Mouse (Mus musculus) testis, postnatal 10 days (tissue): Measurements from ENCODE around the gene Fbxo36.

Experiments
- DNase-seq: peaks from one replicate; pipeline ENCODE4 v3.0.0; 2021; ENCODE audit warnings: low spot score

Fbxo36 gene

GRCm38 (mm10) chr1:84839309-84840017, at the start of gene Fbxo36:
TSS of gene Fbxo36 (plus strand) at chr1:84839841.
- peak; percentile 98 for DNase-seq

DNA sequence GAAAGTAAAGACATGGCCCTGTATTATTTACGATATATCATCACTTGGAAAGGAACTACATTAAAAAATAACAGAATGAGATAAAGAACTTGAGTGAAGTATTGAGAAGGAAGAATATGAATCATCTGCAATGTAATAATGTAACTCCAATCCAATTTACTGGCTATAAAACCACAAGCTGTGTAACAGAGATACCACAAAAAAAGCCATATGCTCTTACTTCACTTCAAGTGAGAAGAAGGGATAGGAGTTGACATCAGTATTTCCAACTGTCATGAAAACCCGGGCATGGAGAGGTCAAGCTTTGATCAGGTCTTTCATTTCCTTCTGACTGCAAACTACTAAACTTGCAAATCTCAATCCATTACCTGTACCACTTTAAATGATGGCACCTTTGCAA, 48.2 kb upstream of the Fbxo36 start:
- DNase-seq = no peak

DNA sequence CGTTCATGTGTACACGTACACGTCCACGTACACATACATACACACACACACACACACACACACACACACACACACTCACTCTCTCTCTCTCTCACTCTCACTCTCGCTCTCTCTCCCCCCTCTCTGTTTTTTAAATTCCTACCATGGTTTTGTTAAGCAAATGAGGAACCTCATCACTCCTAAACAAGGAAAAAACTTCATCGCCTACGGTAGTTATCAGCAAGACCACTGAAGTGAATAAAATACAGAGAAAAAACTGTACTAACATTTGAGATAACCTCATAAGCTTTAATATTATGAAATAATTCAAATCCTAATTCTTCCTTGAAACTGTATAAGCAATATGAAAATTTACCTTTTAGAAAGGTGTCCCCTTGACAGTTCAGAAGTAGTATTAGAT, 44.3 kb upstream of the Fbxo36 start:
- no peak for DNase-seq

DNA sequence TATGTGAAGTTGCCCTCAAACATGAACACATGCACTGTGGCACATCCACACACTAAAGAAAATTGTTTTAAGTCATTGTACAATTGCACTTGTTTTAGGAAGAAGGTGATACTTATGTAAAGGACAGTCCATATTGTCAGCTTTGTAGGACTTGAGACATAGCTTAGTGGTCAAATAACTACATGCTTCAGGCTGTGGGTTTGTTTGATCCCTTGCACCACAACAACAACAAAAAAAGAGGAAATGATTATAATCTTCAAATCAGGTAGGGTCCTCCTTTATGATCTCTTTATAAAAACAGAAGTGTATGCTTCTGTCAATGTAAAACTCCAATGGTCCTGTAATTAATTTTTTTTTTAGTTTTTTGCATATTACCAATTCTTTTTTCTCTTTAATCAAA, 40.5 kb upstream of the Fbxo36 start:
- no peak for DNase-seq

- no peak for DNase-seq
These were observed 35.9 kb upstream of the Fbxo36 start for GRCm38 (mm10) chr1:84803788-84804187.

GRCm38 (mm10) chr1:84817596-84817995, 22.0 kb upstream of the Fbxo36 start:
- no peak for DNase-seq

DNA sequence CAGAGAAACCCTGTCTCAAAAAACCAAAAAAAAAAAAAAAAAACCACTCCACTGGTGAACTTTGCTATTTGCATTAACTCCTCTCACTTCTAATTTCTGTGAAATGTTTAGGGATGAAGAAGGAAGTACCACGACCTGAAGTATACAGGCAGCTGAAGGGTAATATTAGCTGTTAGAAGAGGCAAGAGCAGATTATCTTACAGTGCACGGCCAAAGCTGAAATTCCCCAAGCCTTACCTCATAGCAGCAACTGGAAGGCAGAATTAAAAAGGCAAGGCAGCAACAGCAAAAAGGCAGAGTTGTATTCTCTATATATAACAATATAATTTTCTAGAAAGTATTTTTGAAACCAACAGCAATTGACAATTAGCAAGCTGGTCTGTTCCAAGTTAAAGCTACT, 14.6 kb upstream of the Fbxo36 start:
- no peak for DNase-seq

GRCm38 (mm10) chr1:84837523-84838145, 2.0 kb upstream of the Fbxo36 start:
- no peak for DNase-seq

DNA sequence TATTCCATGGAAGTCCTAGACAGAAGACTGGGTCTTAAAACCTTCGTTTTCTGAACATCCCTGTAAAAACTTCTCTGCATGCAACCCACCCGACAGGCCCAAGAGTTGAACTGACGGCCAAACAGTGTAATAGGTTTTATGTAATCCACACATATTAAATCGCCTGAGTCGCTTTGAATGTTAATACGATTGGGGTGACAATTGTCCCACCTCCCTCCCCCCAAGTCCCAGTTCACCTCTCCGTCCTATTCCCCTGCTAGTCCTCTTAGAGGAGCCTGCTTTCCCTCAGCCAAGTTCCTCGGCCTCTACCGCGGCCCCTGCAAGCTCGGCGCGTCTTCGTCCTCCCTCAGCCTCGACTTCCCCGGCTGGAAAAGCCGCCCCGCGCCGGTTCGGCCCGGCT, 1.5 kb upstream of the Fbxo36 start:
- DNase-seq = no peak

- DNase-seq = peak; percentile 80
These were observed 955 bp upstream of the Fbxo36 start for GRCm38 (mm10) chr1:84838621-84839151.

GRCm38 (mm10) chr1:84840018-84840664, 500 bp downstream of the Fbxo36 start, which contains the start of gene Trip12:
TSS of gene Trip12 (minus strand) at chr1:84840516.
- DNase-seq = no peak

- DNase-seq = no peak
These were observed 1.4 kb downstream of the Fbxo36 start for GRCm38 (mm10) chr1:84841061-84841460.

- no peak for DNase-seq
These were observed 3.7 kb downstream of the Fbxo36 start for GRCm38 (mm10) chr1:84843366-84843765.

GRCm38 (mm10) chr1:84847698-84848097, 8.1 kb downstream of the Fbxo36 start:
- DNase-seq = no peak

GRCm38 (mm10) chr1:84848335-84848734, 8.7 kb downstream of the Fbxo36 start:
- no peak for DNase-seq

DNA sequence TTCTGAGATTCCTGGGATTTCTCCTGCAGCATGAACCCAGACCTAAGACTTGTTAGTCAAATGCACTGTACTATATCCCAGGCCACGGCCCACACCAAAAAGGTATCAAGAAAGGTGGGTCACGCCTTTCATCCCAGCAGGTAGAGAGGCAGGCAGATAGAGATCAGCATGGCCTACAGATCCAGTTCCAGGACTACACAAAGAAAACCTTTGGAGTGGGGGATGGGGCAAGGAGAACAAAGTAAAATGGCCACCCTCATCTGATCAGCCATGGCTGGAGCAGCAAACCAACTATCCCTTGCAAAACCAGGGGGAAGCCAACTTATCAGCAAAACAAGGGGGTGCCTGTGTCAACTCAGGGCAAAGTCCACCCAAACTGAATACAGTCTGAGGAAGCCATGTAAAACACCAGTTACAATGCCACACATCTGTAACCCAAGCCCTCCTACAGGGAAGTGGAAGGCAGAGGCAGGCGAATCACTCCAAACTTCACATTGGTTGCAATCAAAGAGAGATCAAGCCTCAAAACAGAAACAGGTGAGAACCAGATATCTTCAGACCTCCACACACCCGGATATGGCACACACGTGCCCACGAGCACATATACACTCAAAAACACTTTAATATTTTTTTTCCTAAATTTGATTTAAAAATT, 9.3 kb downstream of the Fbxo36 start:
- no peak for DNase-seq

DNA sequence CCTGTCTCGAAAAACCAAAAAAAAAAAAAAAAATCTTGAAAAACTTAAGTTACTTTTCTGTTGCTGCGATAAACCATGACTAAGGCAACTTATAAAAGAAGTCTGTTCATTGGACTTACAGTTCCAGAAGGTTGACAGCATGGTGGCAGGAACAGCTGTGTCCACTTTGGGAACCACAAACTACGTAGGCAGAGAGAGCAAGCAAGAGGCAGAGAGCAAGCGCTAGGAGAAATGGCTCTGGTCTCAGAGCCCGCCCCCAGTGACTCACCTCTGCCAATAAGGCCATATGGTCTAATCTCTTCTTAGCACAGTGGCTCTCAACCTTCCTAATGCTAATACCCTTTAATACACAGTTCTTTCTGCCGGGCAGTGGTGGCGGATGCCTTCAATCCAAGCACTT, 10.2 kb downstream of the Fbxo36 start:
- DNase-seq = no peak

- no peak for DNase-seq
These were observed 10.8 kb downstream of the Fbxo36 start for GRCm38 (mm10) chr1:84850471-84850870.

DNA sequence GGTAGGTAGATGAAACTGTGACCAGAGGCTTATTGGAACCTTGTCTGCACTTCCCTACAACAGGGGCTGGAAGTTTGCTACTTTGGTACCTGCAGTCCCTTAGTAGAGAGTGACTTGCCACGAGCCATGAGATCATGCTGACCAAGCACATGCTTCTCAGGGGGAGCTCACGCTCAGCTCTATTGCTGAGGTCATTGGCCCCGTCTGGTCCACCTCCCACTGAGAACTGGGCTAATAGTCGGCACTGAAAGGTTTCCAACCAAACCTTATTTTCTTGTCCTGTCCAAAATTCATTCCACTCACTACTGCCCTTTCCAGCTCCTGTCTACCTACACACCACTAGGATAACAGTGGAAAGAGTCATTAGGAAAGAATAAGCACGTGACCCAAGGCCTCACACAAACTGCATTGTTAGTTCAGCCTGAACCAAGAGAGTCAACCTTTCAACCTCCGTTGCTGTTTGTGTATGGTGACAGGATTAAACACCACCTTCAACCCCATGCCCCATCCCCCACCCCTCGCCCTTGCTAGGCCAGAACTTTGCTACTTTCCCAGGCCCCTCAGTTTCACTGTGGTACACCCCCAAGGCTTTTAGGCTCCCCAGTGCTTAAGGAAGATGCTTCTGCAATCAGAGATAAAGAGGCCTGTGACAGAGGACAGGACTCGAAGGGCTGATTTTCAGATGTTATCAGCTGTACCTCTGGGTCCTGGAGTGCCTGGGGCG, 12.0 kb downstream of the Fbxo36 start:
- DNase-seq = no peak

- no peak for DNase-seq
These were observed 14.1 kb downstream of the Fbxo36 start for GRCm38 (mm10) chr1:84853721-84854120.

DNA sequence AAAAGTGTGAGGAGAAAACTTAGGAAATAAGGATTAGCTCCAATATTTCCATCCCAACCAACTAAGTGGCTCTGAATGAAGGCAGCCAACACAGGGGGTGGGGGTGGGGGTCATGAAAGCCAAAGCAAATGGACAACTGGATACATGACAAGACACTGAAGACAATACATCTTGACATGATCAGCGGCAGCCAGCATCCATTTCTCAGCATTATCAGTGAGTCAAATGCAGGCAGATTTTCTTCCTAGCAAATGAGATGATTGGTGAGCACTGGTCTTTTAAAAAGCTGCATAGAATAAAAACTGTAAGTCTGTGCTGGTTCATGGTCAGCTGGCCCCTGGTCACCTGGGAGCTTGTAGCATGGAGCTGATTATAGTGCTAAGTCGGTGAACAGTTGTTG, 15.3 kb downstream of the Fbxo36 start:
- DNase-seq = no peak

DNA sequence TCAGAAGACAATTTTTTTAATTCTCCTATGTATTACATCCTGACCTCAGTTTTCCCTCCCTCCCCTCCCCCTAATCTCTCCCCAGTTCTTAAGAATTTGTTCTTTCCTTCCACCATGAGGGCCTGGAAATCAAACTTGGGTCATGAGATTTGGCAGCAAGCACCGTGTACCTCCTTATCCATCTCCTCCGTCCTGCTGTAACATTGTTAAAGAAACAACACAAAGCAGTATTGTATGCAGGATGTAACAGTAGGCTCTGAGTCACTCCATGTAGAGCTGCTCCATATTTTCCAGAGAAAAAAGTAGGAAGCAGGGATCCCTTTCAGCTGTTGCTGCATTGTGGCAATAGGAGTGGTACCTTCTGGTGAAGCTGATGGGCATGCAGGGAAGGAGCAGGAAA, 16.1 kb downstream of the Fbxo36 start:
- no peak for DNase-seq
